Mouse (Mus musculus) neural tube, embryonic 13.5 days (tissue): Measurements from ENCODE around the gene Tdp2. TPM values are rescaled to one million over a fixed set of nuclear protein-coding genes. Genes with fewer than 3 reads are reported as not detected.

ENCODE experiments used
- ATAC-seq: fragments of 200-750 bp; cut with Nextera tagmentation; 2 replicates; pipeline ENCODE4 v1.8.0; 2017; ENCODE audit warnings: low read depth, mild to moderate bottlenecking, moderate TSS enrichment, moderate library complexity
- H3K27ac ChIP-seq: fragments of 300-500 bp; sonication (generic); replicated peaks from 2 replicates; pipeline ENCODE4 v1.5.1; 2015; ENCODE audit warnings: moderate library complexity, mild to moderate bottlenecking, inconsistent platforms
- H3K27me3 ChIP-seq: fragments of 300-500 bp; sonication (generic); 2 replicates; pipeline ENCODE4 v1.6.1; 2015; ENCODE audit warnings: mild to moderate bottlenecking, inconsistent platforms
- H3K36me3 ChIP-seq: fragments of 300-500 bp; sonication (generic); 2 replicates; pipeline ENCODE4 v1.6.1; 2015; ENCODE audit warnings: mild to moderate bottlenecking, inconsistent platforms
- H3K4me1 ChIP-seq: fragments of 300-500 bp; sonication (generic); replicated peaks from 2 replicates; pipeline ENCODE4 v1.6.1; 2015; ENCODE audit warnings: inconsistent platforms
- H3K4me2 ChIP-seq: fragments of 300-500 bp; sonication (generic); 2 replicates; pipeline ENCODE4 v1.6.1; 2015; ENCODE audit warnings: inconsistent platforms, mild to moderate bottlenecking, moderate library complexity
- H3K4me3 ChIP-seq: fragments of 300-500 bp; sonication (generic); 2 replicates; pipeline ENCODE4 v1.5.1; 2015; ENCODE audit warnings: mild to moderate bottlenecking, inconsistent platforms
- H3K9ac ChIP-seq: fragments of 300-500 bp; sonication (generic); 2 replicates; pipeline ENCODE4 v1.6.1; 2015; ENCODE audit warnings: moderate library complexity, mild to moderate bottlenecking, inconsistent platforms
- H3K9me3 ChIP-seq: fragments of 300-500 bp; sonication (generic); 2 replicates; pipeline ENCODE4 v1.6.1; 2016; ENCODE audit warnings: inconsistent platforms
- WGBS: fragments of 180-500 bp; shearing (Covaris S2); methylation state at CpG from one replicate; pipeline ENCODE4 v1.1.7; 2015; 5-methylcytosine and 5-hydroxymethylcytosine counted together
- polyA plus RNA-seq: library from polyadenylated mRNA; unstranded; fragments of >200 nt; fragmentation: Nextera tagmentation; extraction: Ambion mirVana; gene quantifications from 2 replicates; pipeline ENCODE4 v1.2.1, GENCODE M21; 2015

Gene Tdp2
- polyA plus RNA-seq, 1 experiment from 2014 or later, result 40.1 TPM

DNA sequence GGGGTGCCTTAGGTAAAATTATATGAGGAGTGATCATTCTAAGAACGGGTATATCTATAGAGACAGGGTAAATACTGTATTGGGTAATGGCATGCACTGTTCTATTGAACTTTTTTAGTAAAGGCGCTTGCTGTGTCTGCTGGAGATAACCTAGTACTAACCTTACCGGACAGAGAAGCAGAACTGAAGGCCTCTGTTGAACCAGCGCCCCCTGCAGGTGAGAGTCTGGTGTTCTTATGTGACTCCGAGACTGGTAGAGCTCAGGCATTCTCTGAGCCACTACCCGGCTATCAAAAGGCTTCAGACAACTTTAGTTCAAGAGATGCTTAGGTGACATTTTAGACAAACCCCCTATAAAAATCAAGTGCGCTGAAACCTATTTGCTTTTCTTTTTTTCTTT, 31.0 kb downstream of the Tdp2 start:
- Histone ChIP-seq H3K9me3 (no peaks in the 10 kb centered on the region), H3K27me3 (no peaks in the 10 kb centered on the region), H3K4me2 (no peak overlapping the region), H3K9ac (no peak overlapping the region), H3K27ac (no peak overlapping the region), H3K36me3 (no peaks in the 10 kb centered on the region), H3K4me1 (no peaks in the 10 kb centered on the region), H3K4me3 (no peak overlapping the region)
- ATAC-seq, result no peak
- WGBS, result 60% methylated on average over 7 of the region's 7 CpGs

DNA sequence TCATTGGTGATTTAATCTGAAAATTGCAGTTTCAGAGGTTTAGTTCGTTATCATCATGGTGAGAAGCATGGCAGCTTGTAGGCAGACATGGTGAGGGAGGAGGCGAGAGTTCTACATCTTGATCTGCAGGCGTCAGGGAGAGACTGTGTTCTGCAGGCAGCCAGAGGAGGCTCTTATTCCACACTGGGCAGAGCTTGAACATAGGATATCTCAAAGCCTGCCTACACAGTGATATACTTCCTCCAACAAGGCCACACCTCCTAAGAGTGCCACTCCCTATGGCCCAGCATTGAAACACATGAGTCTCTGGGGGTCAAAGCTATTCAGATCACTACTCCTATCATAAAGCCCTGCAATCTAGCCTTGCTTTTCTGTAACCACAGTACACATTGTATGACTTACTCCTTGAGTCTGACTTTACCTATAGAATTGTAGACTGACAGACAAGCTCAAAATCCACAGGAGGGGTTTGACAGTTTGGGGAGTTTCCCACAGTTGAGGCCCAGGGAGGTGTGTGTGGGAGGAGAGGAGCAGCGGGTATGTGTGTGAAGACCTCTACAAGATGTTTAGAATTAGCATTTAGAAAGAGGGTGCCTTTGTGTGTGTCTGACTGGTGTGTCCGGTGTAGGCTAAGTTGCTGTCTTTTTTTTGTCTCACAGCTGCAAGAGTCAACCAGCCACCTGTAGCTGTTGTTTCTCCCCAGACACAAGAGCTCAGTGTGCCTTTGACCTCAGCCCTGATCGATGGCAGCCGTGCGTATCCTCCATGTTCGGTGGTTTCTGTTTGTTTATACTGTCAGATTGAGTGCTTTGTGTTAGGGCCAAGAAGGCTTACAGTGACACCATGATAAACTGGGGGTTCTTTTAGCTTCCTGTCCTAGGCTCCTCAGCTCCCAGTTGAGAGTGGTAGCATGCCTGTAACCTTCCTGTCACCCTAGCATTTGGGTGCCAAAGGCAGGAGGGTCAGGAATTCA, 35.2 kb downstream of the Tdp2 start:
- Histone ChIP-seq H3K4me3 (no peak overlapping the region), H3K27me3 (no peaks in the 10 kb centered on the region), H3K27ac (no peak overlapping the region), H3K4me1 (no peaks in the 10 kb centered on the region), H3K9me3 (no peaks in the 10 kb centered on the region), H3K36me3 (no peaks in the 10 kb centered on the region), H3K4me2 (no peak overlapping the region), H3K9ac (no peak overlapping the region)
- no peak for ATAC-seq
- WGBS, result 71% methylated on average over 9 of the region's 9 CpGs

DNA sequence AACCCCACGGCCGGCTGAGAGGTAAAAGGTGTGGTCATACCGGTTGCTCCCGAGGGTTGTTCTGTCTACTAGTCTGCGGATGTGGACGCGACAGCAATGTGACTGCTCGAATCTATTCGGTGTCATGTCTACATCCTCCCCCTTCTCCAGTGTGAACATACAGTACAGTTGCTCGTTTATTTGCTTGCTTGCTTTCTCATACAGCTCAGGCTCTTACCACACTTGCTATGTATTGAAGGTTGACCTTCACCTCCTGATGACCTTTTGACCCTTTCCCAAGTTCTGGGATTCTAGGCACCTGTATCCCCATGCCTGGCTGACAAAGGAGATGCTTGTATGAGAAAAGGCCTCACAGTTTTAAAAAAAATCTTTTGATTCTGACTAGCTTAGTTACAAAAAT, 36.3 kb downstream of the Tdp2 start:
- Histone ChIP-seq H3K9ac (no peak overlapping the region), H3K9me3 (no peaks in the 10 kb centered on the region), H3K4me3 (no peak overlapping the region), H3K36me3 (no peaks in the 10 kb centered on the region), H3K27me3 (no peaks in the 10 kb centered on the region), H3K27ac (no peak overlapping the region), H3K4me2 (no peak overlapping the region), H3K4me1 (no peaks in the 10 kb centered on the region)
- no peak for ATAC-seq
- WGBS, result 90% methylated on average over 10 of the region's 10 CpGs

DNA sequence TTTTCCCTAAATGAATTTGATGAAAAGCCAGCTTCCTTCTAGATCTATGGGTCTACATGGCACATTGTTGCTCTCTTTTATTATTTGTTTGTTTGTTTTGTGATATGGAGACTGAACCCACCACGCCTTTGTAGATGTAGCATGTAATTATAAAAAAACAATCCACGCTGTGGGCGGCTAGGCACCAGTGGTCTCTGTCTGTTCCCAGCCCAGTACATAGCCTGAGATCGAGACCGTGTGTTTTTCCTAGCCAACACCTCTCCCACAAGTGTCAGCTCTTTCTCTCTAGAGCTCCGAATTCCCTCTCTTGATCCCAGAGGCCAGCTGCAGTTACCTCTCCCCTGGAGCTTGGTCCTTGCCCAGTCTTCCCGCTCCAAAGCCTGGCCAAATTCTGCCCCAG, 36.8 kb downstream of the Tdp2 start:
- Histone ChIP-seq H3K9ac (no peak overlapping the region), H3K4me2 (no peak overlapping the region), H3K9me3 (no peaks in the 10 kb centered on the region), H3K36me3 (no peaks in the 10 kb centered on the region), H3K4me3 (no peak overlapping the region), H3K27ac (no peak overlapping the region), H3K4me1 (no peaks in the 10 kb centered on the region), H3K27me3 (no peaks in the 10 kb centered on the region)
- 86% methylated on average over 7 of the region's 7 CpGs for WGBS
- ATAC-seq, result no peak

DNA sequence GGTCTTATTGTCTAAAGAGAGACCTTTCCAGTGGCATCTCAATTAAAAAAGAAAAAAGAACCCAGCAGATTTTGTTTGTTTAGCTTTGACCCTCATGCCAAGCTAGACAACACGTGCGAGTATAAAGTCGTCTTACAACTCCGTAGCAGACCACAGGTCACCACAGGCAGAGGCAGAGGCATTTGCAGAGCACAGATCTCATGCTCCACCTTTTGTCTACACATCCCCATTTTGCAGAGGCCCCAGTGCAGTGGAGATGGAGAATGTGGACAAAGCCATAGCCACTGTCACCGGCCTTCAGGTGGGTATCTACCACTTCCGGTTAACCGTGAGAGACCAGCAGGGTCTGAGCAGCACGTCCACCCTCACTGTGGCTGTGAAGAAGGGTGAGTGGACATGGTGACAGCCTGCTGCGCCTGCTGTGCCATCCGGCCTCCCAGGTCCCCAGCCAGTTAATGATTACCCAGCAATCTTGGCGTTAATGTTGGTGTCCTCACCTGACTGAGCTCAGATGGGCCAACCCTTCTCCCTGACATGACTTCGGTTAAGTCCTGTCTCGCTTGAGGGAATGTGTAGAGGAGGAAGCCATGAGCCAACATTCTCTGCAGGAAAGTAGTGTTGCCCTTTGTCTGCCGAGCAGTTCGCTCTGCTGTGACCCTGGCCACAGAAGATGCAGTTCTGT, 48.0 kb downstream of the Tdp2 start:
- ATAC-seq, result no peak
- Histone ChIP-seq H3K9me3 (0 out of 2 replicates have a peak, but pooled peaks cover 7% of the 10 kb centered on the region), H3K27ac (no peak overlapping the region), H3K27me3 (no peaks in the 10 kb centered on the region), H3K9ac (no peak overlapping the region), H3K36me3 (peaks cover 8% of the 10 kb centered on the region; the same call in 1 of the 2 replicates), H3K4me1 (no peaks in the 10 kb centered on the region), H3K4me3 (no peak overlapping the region), H3K4me2 (no peak overlapping the region)
- 88% methylated on average over 15 of the region's 15 CpGs for WGBS

DNA sequence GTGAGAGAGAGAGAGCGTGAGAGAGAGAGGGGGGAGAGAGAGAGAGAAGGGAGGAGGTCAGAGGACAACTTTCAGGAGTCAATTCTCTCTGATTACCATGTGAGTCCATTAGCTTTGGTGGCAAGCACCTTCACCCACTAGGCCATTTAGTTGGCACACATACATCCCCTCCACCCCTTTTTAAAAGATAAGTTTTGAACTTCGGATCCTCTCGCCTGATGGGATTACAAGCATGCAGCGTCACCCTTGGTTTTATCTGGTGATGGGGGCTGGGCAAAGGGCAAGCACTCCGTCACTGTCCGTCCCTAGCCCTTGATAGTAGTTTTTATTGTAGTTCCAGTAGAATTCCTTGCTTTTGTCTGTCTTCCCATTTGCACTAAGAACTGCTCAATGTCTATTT, 48.7 kb downstream of the Tdp2 start:
- ATAC-seq, result no peak

DNA sequence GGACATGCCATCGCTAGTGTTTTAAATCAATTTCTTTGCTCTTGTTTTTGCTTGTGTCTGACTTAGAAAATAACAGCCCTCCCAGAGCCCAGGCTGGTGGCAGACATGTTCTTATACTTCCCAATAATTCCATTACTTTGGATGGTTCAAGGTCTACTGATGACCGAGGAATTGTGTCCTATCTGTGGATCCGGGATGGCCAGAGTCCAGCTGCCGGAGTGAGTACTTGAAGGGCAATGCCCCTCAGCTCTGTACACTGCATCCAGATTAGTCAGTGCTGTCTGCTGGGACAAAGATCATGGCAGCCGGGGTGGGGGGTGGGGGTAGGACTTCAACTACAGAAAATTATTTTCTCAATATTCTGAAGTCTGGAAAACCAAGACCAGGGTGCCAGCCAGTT, 49.2 kb downstream of the Tdp2 start:
- H3K36me3 ChIP-seq, result peaks cover 13% of the 10 kb centered on the region; the same call in 1 of the 2 replicates
- 93% methylated on average over 5 of the region's 5 CpGs for WGBS
- no peak overlapping the region for H3K27ac ChIP-seq
- H3K27me3 ChIP-seq, result no peaks in the 10 kb centered on the region
- no peak for ATAC-seq
- H3K4me2 ChIP-seq, result no peak overlapping the region
- no peak overlapping the region for H3K4me3 ChIP-seq
- no peak overlapping the region for H3K9ac ChIP-seq
- H3K9me3 ChIP-seq, result 0 out of 2 replicates have a peak, but pooled peaks cover 7% of the 10 kb centered on the region
- no peaks in the 10 kb centered on the region for H3K4me1 ChIP-seq

More for the DNA sequence above, 48.7 kb downstream of the Tdp2 start:
- no peak overlapping the region for H3K4me2 ChIP-seq
- H3K27ac ChIP-seq, result no peak overlapping the region
- peaks cover 13% of the 10 kb centered on the region; the same call in 1 of the 2 replicates for H3K36me3 ChIP-seq
- no peak overlapping the region for H3K4me3 ChIP-seq
- H3K27me3 ChIP-seq, result no peaks in the 10 kb centered on the region
- H3K9me3 ChIP-seq, result 0 out of 2 replicates have a peak, but pooled peaks cover 7% of the 10 kb centered on the region
- no peak overlapping the region for H3K9ac ChIP-seq
- no peaks in the 10 kb centered on the region for H3K4me1 ChIP-seq
- 85% methylated on average over 6 of the region's 6 CpGs for WGBS

DNA sequence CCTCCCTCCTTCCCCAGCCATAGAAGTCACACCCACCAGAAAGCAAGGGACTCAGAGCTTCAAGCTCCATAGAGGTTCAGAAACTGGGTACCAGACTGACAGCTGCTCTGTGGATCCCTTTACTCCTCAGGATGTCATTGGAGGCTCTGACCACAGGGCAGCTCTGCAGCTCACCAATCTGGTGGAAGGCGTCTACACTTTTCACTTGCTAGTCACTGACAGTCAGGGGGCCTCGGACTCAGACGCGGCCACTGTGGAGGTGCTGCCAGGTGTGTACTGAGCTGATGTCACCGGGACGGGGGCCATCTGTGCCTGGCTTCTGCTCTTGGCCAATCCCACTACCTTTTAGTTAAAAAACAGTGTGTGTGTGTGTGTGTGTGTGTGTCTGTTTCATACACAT, 50.9 kb downstream of the Tdp2 start:
- 95% methylated on average over 6 of the region's 6 CpGs for WGBS
- H3K27me3 ChIP-seq, result no peaks in the 10 kb centered on the region

DNA sequence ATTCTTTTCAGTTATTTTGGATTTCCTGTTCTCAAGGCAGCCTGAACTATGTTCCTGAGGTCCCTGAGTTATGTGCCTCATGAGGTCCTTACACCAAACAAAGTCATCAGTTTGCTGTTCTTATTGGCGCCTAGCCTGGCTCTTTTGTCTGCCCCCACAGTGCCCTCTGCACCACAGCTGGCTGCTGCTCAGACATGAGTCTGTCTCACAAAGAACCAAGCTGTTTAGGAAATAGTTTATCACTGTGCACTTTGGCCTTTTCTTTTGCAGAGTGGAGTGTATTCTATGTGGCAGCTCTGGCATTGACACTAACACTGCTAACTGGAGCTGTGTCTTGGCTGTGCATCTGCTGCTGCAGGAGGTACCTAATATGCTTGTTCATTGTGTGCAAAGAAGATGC, 58.1 kb downstream of the Tdp2 start:
- no peak for ATAC-seq
- no peaks in the 10 kb centered on the region for H3K9me3 ChIP-seq
- peaks cover 4% of the 10 kb centered on the region; the same call in 1 of the 2 replicates for H3K36me3 ChIP-seq
- H3K4me2 ChIP-seq, result no peak overlapping the region
- no peaks in the 10 kb centered on the region for H3K4me1 ChIP-seq
- no peaks in the 10 kb centered on the region for H3K27me3 ChIP-seq
- WGBS, result 38% methylated on average over 1 of the region's 1 CpGs
- H3K27ac ChIP-seq, result no peak overlapping the region
- no peak overlapping the region for H3K9ac ChIP-seq
- H3K4me3 ChIP-seq, result no peak overlapping the region

More for the DNA sequence above, 50.9 kb downstream of the Tdp2 start:
- Histone ChIP-seq H3K9me3 (0 out of 2 replicates have a peak, but pooled peaks cover 7% of the 10 kb centered on the region), H3K36me3 (peaks cover 13% of the 10 kb centered on the region; the same call in 1 of the 2 replicates), H3K4me3 (no peak overlapping the region), H3K4me2 (no peak overlapping the region), H3K4me1 (no peaks in the 10 kb centered on the region), H3K27ac (no peak overlapping the region), H3K9ac (no peak overlapping the region)
- ATAC-seq, result no peak

Other genes with a start within 250 kb of the Tdp2 start
- 20.7 and 21.7 TPM in 2 replicates for gene Ripor2, start 249.5 kb upstream of the Tdp2 start, polyA plus RNA-seq
- not detected in 2 replicates for gene Armh2, start 90.4 kb upstream of the Tdp2 start, polyA plus RNA-seq
- gene Gmnn, start 69.8 kb upstream of the Tdp2 start, polyA plus RNA-seq, result 26.3 and 26.7 TPM in 2 replicates
- 20.7 and 21.4 TPM in 2 replicates for gene BC005537, start 30.0 kb upstream of the Tdp2 start, polyA plus RNA-seq
- gene Acot13, start 139 bp upstream of the Tdp2 start, polyA plus RNA-seq, result 49.3 and 50.1 TPM in 2 replicates
- gene D130043K22Rik, start 13.5 kb downstream of the Tdp2 start, polyA plus RNA-seq, result 4.4 and 5.4 TPM in 2 replicates
- gene Aldh5a1, start 106.0 kb downstream of the Tdp2 start, polyA plus RNA-seq, result 8.5 and 8.9 TPM in 2 replicates
- gene Gpld1, start 111.5 kb downstream of the Tdp2 start, polyA plus RNA-seq, result 1.9 and 2.1 TPM in 2 replicates
- gene Mrs2, start 188.7 kb downstream of the Tdp2 start, polyA plus RNA-seq, result 15.6 and 16.7 TPM in 2 replicates
- 0.82 and 1.8 TPM in 2 replicates for gene Dcdc2a, start 224.3 kb downstream of the Tdp2 start, polyA plus RNA-seq